Mouse (Mus musculus) CD4-positive helper T cell, adult 2 months (primary cell): Measurements from ENCODE around the gene Bach2.
A peak's percentile ranks its signal among the peaks of the same experiment; 100 is the strongest.

Experiments
- DNase-seq: peaks from one replicate; pipeline ENCODE4 v3.0.0-alpha.2; 2012; ENCODE audit warnings: low read depth, missing footprints, low spot score

The Bach2 gene

GRCm38 (mm10) chr4:32524282-32524681 is 285.7 kb downstream of the Bach2 start:
- no peak for DNase-seq

DNA sequence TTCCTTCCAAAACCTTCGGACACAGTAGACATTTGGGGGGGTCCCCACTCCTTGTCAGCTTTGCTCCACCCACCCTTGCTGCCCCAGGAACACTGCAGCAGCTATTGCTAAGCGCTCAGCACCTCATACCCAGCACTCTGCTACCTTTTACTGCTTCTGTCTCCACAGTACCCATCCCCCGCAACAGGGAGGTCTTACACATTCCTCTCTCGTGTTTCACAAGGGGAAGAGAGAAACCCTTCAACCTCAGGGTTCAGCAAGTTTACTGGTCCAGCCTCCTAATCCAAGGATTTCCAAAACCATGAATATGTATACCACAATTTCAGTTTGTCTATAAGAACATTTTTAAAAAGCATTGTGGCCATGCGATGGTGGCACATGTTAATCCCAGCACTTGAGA is 286.4 kb downstream of the Bach2 start:
- no peak for DNase-seq

DNA sequence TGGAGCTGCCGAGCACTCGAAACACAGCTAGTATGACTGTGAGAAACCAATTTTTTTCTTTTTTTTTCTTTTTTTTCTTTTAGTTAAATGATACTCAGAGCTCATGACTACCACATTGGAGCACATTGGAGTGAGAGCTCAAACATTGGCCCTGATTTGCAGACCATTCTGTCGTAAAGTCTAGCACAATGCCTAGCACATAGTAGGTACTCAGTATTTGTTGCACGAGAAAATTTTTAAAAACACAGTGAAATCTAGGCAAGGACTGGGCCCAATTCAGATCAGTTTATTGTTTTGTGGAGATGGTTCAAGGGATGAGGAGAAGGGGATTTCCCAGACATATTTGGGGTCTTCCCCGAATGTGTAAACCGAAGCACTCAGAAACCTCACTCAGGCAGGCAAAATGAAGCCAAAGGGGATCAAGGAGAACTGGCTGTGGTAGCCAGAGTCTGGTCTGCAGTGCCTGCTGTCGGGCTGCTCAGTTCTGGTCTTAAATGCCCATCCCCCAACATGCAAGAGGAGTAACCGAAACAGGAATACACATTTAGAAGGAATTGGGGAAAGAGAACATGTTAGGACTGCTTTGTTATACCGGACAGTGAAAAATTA is 287.7 kb downstream of the Bach2 start:
- no peak for DNase-seq

DNA sequence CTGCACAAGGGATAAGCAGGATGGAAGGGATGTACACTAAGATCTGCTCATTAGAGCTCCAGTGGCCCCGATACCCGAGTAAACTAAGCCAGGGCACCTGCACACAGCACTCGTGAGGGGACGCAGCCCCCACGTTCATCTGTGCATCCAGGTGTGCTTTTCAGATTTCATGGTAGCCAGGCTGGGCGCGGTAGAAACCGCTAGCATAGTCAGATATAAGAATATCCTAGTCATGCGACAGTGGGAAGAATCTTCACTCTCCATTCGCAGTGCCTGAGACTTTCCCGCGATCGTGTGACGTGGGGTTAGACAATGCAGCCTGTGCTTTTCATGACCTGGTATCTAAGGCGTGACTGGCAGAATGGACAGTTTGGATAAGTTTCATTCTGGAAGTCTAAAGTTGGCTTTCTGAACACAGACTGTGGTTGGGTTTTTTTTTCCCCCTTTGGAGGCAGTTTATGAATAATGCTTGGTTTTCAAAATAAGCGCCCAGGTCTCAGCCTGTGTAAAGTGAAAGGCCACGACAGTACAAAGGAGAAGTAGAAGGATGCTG is 290.9 kb downstream of the Bach2 start:
- no peak for DNase-seq

- no peak for DNase-seq
Measured at GRCm38 (mm10) chr4:32530421-32530920, 291.9 kb downstream of the Bach2 start.

GRCm38 (mm10) chr4:32530921-32531846 is 292.6 kb downstream of the Bach2 start:
- DNase-seq = no peak

- DNase-seq = no peak
Measured at GRCm38 (mm10) chr4:32532079-32532478, 293.5 kb downstream of the Bach2 start.

DNA sequence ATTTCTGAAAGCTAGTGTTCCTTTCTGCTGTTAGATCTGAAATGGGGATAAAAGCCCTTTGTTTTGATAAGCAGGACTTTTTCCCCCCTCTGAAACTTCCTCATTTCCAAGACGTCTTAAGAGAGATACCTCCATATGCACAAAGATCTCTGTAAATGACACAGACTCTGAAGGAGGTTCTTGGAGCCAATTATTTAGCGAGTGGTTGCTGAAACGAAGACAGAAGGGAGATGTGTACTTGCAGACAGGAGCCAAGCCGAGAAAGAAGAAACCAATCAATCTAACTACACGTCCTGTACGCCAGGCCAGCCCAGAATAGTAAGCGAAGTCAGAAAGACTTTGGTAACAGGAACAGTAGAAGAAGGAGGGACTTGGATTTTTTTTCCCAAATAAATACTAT is 295.1 kb downstream of the Bach2 start:
- no peak for DNase-seq

GRCm38 (mm10) chr4:32535626-32536025 is 297.0 kb downstream of the Bach2 start:
- DNase-seq = no peak

GRCm38 (mm10) chr4:32536870-32537508 is 298.4 kb downstream of the Bach2 start:
- DNase-seq = no peak

DNA sequence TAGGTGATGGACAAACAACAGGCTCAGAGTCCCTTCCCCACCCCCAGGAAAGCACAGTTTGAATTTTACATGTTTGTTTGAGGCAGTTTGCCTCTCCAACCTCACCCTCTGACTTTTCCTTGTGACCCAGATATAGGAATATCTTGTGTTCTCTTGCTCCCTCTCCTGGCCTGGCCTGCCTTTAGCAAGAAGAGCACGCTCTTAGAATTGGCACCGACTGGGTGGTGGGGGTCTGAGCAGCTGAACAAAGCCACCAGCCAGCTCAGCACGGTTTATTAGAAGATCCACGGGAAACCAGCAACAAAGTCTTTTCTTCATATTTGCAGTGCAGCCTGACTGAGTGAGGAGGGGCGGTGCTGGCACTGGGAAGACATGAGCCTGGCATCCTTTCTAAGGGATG is 299.5 kb downstream of the Bach2 start:
- DNase-seq = peak; percentile 32

GRCm38 (mm10) chr4:32538488-32538887 is 299.9 kb downstream of the Bach2 start:
- no peak for DNase-seq

- DNase-seq = no peak
Measured at GRCm38 (mm10) chr4:32538987-32539386, 300.4 kb downstream of the Bach2 start.

DNA sequence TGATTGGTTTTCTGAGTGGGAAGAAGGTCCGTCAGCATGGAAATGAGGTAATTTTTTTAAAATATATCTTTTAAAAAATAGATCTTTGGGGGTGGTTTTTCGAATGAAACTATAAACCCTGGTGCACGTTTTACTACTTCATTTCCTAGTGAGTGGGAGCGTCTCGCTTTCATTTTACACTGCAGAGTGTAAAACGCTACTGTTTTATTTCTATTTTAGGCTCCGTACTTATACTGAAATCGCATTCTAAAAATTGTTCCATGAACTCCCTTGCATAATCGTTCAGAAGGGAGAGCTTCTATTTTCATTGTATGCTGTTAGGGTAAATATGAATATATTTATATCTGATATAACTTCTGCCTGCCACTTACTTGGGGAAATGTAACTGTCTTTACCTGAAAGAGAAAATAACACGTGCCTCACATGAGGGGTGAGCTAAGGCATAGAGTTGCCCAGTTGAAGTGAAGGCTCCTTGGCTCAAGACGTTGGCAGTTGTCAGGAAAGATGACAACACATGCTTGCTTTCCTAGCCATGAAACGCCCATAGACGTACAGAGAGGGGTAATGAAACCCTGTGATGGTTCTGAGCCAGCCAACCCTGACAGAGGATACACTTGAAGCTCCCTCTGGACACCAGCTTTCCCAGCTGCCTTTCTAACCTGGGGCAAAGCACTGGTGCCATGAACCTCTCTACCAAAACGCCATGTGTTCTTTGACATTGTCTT is 306.4 kb downstream of the Bach2 start:
- DNase-seq = no peak

DNA sequence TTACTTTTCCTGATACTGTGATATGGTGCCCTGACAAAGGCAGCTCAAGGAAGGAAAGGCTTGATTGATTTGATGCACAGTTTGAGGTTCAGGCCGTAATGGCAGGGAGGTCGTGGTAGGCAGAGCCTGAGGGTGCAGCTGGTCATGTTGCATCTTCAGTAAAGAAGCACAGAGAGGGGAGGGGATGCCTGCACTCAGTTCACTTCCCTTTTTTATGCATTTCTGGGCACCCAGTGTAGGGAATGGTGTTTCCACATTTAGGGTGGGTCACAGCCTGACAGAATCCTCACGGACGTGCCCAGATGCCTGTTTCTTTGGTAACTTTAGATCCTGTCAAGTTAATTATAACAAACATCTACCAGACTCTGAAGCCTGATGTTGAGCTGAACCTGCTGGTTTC is 306.9 kb downstream of the Bach2 start:
- DNase-seq = no peak

DNA sequence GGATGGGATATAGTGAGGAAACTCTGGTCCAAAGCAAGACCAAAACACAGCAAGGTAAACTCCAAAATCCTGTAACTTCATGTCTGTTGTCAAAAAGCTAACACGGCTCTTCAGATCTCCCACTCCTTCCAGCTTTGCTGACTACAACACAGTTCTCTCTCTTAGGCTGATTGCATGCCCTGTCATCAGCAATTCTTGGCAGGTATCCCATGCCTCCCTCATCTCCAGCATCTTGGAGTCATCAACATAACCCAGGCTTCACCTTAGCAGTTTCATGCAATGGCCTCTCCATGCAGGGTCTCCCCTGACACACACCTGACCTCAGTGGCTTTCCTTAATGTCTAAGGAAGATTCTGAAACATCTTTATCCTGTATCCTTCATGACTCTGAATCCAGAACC is 310.5 kb downstream of the Bach2 start:
- DNase-seq = no peak

DNA sequence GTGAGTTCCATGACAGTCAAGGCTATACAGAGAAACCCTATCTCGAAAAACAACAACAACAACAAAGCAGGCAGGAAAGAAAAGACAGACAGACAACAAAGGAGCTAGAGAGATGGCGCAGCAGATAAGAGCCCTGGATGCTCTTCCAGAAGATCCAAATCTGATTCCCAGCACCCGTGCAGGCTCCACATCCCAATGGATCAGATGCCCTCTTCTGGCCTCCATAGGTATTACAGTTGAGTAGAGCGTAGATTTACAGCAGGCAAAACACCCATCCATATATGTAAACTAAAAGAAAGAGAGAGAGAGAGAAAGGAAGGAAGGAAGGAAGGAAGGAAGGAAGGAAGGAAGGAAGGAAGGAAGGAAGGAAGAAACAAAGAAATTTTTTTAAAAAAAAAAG is 312.7 kb downstream of the Bach2 start:
- DNase-seq = peak; percentile 20

DNA sequence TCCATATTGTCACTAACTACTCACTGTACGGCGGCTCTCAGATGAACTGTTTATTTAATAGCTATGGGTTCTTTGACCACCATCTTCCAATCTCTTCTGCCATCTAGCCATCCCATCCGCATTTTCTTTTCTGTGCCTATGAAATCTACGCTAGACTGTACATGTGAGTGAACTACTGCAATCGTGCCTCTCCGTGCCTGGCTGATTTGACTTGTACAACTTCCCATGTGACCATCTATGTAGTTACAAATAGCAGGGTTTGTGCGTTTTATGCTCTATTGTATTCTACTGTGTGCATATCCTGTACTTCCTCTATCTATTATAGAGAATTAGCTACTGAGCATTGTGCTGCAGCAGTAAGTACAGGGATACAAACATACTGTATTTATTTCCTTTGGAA is 316.9 kb downstream of the Bach2 start:
- DNase-seq = no peak

DNA sequence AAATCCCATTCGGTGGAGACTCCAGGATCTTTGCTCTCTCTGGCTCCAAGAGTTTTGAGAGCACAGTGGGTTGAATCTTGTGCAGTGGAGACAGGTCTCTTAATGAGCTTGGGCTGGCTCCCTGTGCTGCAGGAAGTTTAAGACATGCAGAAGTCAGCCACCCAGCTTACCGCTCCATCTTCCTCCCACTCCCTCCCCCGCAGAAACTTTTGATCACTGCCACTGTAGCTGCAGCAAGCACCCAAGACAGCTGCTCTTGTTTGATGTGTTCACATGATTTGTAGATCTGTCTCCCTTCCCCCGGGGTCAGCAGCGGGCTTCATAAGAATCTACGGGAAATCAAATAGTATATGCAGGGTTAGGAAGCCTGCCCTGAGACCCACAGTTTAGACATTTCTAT is 321.6 kb downstream of the Bach2 start:
- DNase-seq = peak; percentile 85

DNA sequence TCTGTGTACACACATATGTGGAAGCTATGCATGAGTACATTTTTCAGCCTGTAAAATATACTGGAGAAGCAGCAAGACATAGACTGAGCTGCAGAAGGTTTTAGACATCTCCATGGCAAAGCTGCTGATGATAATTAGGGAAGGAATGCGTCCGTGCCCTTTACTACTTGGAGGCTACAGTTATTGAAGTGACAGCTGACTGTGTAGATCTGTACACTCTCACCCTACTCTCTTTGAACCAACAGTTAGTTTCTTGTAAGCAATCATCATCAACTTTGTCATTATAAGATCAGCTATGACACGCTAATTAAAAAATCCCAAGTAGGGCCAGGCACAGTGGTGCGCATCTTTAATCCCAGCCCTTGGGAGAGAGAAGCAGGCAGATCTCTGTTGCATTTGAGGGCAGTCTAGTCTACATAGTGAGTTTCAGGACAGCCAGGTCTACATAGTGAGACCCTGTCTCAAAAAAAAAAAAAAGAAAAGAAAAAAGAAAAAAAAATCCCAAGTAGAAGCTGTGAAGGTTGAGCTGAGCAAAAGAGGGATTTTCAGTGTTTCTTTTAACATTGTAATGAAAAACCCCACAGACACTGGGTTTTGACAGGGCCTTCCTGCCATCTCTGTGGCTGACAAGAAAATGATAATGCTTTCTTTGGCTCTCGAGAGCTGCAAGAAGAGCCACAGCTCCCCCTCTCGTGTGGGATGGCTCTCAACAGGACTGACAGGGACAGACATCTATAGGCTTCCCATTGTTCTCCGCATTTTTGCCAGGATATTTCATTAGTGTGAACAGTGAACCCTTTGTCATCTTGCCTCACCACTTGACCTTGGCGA is 322.3 kb downstream of the Bach2 start:
- peak; percentile 46 for DNase-seq
